Mouse (Mus musculus): ENCODE data around the gene Fh1.

Fh1 gene

DNA sequence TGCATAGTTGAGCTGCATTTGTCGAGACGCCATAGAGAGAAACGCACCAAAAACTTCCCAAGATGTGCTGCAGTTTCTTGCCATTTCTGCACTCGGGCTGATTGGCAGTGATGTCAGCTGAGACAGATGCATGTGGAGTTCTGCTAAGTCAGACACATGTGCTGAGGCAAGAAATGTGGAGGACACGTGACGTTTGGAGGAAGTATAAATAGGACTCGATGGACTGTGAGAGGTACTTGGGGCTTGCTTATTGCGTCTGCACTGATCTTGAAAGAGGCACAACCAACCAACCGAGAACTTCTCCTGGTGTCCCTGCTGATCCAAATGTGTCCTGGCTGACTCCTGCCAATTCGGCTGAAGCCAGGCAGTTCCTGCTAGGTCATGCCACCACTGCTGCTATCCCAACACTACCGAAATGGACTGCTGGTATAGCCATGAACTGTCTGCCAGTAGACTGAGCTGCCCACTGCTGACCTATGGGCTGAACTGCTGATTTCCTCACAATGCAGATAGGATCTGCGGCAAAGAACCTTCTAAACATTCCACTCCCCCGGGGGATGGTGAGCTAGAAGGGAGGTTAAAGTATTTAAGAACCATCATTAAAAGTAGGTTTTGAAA, 5.5 kb downstream of the Fh1 start, which contains the start of gene Kmo:
Gene Kmo (plus strand): TSS at position 568 of the 618 bp plus-strand sequence.
- no peak for DNase-seq (ENCODE audit: low spot score)

DNA sequence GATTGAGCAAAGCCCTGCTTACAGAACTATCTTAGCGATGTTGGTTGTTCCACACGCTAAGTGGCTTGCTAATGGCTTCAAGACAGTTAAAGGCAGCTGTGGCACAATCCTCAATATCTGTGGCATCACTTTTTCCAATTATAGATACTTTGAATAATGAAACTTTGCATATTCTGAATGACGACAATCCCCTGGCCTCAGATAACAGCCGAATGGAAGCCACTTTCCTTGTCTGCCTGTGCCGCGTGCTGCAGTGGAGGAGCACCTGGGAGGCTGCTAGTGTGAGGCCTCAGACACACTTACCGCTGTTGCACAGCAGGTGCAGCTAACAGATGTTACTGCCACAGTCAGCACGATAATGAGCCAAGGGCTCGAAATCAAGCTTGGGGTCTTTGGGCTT, 10.4 kb downstream of the Fh1 start:
- no peak for DNase-seq (ENCODE audit: low spot score)

DNA sequence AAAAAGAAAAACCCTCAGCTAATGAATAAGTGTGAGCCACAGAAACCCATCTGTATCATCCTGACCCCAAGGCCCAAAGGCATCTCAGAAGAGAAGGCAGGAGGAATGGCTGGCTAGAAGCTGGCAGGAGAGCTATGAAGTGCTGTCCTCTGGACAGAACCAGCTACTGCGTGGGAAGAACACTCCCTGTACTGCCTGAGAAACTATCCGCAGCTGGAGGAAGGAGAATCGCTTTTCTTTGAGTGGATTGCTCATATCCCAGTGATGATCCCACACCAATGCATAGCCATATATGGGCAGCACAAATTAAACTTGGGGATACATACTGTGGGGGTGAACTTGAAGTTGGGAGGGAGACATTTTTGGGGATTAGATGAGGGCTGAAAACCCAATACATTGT, 16.7 kb downstream of the Fh1 start:
- DNase-seq (ENCODE audit: low spot score): no peak

DNA sequence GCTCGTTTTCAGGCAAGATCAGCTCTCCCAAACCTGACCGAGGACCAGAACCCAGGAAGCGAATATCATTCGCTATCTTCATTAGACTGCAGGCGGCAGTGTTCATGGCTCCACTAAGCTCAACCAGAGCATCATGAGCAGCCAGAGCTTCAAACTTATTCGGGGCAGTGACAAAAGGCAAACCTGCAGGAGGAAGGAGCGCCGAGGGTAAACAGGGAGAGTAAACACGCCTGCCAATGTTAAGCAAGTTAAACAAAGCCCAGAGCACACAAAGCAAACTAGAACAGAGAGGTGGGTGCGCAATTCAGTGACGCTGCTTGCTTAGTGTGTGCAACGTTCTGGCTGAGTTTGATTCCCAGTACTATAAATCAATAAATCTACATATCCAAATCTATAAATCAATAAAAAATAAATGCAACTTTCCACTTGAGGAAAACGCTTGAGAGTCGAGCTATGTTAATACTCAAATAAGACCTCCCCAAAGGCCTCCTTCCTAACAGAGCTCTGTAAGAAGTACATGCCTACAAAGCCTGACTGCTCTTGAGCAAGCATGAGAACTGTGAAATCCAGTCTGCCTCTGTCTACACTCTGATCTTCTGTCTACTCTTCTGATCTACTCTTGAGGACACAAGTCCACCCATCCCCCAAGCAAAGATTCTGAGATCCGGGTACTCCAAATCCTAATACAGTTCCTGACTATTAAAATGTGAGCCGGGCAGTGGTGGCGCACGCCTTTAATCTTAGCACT, 17.4 kb downstream of the Fh1 start:
- no peak for DNase-seq (ENCODE audit: low spot score)

DNA sequence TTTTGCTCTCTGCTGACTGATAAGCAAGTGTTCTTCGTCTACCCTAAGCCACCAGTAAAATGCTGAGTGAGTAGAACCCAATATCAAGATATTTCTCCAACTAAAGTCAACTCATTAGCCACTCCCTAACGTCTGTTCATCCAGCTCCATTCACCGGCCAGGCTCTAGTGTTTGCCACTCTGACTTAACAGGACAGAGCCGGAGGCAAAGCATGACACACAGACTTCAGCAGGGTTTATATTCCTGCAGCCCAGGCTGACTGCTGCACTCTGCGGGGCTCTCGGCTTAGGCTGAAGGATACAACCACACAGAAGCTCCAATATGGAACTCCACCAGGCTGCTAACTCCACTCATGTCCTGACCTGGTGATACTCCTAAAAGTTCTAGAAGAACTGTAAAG, 18.1 kb downstream of the Fh1 start:
- no peak for DNase-seq (ENCODE audit: low spot score)

DNA sequence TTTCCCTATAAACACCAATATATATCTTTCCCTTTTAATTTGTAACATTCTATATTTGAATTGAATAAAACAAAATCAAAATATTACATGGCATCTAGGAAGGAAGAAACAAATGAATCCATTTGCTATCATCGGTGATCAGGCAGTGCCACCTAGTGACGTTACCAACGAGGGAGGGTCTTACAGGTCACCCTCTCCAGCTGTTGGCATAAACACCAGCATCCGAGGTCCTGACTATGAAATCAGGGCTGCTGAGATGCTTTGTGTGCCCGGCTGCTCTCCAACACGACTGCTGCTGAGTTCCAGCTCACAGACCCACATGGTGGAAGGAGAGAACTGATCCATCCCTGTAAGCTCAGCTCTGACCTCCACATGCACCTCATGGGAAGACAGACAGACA, 22.0 kb downstream of the Fh1 start:
- DNase-seq (ENCODE audit: low spot score): no peak

DNA sequence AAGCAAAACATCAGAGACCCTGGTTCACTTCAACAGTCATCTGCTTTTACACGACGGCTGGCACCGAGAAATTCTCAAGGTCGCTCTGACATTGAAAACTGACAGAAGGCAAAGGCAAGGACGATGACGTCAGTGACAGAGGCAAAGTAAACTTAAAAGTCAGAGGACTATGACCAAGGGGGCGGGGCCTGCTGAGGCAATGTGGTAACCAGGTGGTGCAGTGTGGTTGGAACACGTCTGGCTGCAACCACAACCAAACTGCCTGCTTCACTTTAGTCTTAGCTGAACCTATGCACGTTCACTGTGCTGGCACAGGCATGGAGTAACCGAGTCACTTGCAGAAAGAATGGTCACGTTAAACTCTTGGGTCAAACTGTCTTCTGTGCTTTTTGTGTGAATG, 23.2 kb downstream of the Fh1 start:
- DNase-seq (ENCODE audit: low spot score): no peak

DNA sequence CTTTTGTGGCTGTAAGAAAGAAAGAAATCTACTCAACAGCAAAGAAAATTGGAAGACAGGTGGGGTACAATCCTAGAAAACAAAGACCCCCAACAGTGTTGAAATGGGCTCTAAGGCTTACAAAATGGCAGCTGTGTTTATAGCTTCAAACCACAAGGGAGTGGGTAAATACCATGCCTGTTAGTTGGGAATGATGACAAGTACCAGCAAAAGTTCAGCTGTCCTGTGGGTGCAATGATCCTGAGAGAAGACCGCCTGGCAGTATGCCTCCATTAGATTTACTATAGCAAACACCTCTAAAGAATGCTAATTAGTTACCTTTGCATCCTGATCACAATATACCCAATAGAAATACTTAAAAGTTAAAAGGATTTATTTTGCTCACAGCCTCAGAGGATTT, 32.6 kb downstream of the Fh1 start:
- no peak for DNase-seq (ENCODE audit: low spot score)

DNA sequence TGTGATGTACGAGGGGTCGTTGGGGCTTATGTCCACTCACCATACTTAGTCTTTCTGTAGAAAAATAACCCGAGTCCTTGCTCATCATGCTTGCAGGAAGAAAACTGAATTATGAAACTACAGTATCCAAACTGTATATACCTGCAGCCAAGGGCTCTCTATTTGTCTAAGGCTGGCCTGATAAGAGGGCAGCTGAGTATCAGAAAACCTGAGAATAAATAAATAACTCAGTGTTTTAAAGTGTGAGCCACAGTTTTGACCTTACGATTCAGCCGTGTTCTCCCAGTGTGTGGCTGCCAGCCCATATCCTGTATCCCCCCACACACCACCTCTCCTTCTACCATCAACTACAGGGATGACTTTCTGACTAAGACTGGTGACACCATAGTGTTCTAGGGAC, 38.8 kb downstream of the Fh1 start:
- no peak for DNase-seq (ENCODE audit: low spot score)

DNA sequence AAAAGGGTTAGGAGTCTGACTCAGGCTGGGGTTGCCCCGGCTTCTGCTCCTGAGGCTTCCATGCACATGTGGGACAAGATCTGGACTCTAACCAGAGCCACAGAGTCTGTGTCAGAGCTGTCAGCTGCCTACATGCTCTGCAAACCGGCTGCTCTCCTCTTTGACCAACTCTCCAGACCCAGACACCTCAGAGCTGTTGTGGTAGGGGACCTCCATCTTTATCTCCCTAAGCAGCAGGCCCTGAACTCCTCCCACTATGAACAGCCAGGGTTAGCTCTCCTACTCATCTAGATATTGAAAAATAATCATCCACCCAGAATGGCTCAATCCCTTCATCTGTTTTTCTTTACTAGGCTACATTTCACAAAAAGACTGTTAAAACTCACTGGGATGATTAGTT, 40.2 kb downstream of the Fh1 start:
- no peak for DNase-seq (ENCODE audit: low spot score)

DNA sequence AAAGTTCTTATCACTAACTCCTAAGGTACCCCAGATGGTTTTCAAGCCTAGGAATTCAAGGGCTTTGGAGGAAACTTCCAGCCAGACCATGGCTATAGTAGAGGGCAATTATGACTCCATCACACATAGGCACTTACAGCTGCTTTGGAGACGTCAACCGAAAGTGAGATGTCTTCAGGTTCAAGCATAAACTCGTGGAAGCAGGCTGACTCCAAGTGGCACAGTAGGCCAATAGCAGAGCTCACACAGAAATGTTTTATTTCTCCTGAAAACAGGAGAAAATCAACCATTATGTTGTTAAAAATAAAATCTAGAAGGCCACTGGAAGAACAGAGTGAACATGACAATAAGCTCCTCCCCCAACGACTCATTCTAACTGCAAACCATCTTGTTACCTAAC, 42.6 kb downstream of the Fh1 start:
- DNase-seq (ENCODE audit: low spot score): no peak

DNA sequence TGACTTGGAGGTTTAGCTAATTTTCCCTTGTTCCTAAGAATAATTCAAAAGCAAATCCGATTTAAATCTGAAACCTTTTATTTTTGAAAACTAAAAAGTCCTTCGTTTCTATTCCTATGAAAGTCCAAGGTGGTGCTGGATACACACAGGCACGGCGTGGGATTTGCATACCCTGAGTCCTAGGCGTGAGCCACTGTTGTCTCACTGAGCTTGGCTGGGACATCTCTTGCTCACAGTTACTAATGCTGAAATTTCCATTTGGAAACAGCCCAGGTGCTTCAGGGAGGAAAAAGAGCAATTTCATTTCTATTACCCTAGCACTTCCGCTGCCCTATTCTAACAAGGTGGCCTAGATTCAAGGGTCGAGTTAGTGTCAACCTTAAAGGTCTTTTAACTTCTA, 45.1 kb downstream of the Fh1 start:
- DNase-seq (ENCODE audit: low spot score): no peak

DNA sequence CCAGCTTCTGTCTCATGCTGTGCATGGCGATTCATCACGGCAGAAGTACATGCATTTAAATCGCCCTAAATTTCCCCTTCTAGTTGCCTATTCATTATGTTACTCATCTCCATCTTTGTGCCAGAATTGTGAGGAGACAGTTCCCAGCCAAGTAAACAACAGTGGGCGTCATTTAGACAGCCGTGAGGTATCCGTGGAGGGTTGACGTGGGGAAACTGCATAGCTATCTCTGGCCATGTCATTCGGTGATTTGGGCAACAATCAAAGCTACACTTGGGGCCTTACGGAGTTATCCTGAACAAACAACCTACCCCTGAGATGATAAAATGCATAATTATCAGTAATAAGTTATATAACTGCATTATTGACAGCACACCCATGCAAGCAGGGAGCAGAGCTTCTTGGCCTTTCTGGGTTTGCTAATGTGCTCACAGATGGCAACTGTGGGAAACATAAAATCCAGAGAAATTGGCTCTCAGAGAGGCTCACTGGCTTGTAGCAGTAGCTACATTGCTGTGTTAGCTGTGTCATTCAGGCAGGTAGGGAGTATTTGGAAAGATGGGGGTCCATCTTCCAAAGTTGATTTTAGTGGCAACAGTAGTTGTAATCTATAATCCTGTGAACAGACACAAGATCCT, 45.7 kb downstream of the Fh1 start:
- no peak for DNase-seq (ENCODE audit: low spot score)

DNA sequence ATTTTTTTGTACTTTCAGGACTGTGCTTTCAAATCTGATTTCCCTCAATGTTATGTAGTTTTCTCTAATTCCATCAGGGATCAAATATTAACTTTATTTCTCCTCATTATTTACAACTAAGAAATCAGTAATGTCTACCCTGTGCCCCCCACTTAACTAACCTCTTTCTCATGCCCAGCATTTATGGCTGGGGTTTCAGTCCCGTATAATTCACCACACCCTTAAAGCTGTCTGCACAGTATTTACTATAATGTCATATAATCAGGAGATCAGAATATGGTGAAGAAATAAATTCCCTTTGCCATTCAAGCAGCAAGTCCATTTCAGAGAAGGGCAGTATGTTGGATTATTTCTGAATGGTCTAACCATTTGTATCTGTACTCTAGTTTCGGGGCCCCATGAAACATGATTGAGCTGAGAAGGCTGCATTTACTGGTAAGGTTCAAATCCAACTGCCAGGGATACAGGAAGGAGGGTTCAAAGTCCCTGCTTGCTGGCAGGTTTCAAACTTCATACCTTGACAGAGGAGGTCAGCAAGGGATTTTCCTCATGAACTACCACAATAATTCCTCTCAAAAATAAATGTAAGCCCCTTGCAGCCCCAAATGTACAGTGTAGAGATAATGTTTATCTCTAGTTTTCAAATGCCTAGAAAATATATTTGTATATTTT, 46.9 kb downstream of the Fh1 start:
- no peak for DNase-seq (ENCODE audit: low spot score)

DNA sequence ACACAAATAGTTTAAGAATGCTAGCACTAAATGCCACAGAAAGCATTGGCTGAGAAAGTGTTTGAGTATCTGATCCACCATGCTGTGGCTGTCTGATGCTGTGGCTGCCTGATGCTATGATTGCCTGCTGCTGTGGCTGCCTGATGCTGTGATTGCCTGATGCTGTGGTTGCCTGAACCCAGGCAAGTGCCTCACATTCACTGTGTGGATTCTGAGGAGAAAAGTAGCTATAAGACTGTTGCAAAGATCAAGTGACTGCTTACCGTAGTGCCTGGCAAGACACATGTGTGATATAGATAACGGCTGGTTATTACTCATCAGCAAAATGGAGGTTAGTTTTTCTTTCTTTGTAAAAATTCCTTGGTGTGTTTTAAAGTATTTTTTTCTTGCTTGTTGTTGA, 51.3 kb downstream of the Fh1 start:
- no peak for DNase-seq (ENCODE audit: low spot score)

DNA sequence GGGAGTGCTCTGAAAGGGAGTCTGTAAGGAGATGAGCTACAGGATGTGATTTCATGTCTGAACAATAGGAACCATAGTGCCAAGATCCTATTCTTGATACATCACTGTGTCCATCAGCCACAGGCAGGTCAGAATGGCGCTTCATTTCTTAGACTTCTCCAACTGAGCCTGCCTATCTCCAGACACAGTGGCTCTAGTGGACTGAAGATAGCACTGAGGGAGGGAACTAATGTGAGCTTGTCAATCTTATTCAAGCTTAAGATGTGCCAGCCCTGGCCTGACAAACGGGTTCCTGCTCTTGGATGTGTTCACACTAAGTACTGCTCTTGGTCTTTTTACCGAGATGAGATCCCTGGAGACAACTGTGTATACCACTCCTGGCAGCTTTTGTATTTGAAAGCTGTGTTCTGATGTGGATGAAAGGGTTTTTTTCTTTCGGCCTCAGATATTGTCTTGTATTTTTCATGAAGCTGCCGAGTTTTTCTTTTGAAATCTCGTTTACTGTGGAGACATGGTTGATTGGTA, 59.8 kb downstream of the Fh1 start:
- no peak for DNase-seq (ENCODE audit: low spot score)

DNA sequence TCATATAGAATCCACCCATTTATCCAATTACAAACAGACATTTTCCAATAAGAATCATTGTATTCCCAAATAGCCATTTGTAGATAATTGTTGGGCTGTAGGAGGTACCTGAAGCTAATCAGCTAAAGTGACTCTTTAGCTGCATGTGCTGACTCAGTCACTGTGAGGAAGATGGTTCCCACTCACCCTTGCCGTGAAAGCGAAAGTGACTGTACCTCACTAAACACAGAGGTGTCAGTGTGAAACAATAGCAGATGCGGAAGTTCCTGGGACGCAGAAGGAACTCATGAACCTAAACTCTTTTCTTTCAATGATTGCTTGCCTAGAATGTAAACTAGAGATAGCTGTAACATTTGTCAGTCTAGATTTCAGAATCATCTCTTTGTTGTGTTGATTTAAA, 61.1 kb downstream of the Fh1 start:
- no peak for DNase-seq (ENCODE audit: low spot score)

DNA sequence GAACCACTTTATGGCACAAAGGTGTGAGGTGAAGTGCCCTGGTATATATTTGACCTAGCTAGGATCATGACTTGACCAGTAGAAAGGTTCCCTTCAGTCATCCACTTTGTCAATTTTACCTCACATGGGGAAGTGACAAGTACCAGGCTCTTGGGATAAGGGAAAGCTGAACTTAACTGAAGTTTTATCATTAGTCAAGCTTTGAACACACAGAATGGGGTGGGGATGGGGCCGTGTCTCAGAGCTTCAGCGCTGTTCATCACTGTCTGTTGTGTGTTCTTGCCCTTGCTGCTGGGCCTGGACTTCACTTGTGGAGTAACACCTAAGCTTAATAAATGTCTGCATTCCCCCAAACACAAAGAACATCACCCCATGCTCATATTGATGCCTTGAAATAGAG, 63.1 kb downstream of the Fh1 start:
- DNase-seq (ENCODE audit: low spot score): no peak

DNA sequence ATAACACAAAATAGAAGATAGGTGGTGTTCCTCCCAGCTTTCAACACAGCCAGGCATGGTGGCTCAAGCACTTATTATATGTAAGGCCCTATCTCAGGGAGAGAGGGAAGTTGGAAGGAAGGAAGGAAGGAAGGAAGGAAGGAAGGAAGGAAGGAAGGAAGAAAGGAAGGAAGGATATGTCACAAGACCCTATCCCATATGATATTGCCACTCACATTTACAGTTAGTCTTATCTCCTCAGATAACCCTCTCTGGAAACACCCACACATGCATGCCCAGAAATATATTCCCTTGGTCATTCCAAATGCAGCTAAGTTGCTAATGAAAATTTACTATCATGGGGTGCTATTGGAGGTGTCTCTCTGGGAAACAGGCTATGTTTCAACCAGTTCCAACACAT, 63.6 kb downstream of the Fh1 start:
- DNase-seq (ENCODE audit: low spot score): no peak

DNA sequence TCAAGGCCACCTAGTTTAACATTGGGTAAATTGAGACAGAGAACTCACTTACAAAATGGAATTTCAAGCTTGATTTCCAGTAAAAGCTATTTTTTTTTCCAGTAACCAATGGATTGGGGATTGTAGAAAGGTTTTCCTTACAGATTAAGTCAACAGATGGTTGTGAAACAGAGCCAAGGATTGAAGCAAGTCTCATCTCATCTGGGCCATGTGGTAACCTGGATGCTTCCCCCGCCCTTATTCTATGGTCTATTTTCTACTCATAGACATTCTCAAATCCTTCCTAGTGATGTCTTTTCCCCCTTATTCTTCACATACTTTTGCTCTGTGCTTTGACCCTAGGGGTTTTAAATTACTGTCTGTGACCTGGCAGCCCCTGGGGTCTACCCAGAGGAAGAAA, 70.8 kb downstream of the Fh1 start:
- no peak for DNase-seq (ENCODE audit: low spot score)

DNA sequence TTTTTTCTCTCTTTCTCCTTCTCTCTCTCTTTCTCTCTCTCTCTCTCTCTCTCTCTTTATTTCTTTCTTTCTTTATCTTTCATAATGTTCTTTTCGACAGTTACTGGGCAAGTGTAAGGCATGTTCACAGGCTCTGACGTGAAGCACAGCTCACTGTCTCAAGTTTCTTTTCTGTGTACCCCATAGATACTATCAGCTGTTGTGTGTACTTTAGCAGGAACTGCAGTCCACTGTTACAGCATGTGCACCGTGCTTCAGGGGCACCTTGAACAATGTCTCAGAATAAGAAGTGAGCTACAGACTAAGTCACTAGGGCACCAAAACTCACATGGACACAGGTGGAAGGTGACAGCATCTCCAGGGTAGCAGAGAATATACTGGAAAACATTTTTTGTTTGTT, 73.0 kb downstream of the Fh1 start:
- DNase-seq (ENCODE audit: low spot score): no peak

DNA sequence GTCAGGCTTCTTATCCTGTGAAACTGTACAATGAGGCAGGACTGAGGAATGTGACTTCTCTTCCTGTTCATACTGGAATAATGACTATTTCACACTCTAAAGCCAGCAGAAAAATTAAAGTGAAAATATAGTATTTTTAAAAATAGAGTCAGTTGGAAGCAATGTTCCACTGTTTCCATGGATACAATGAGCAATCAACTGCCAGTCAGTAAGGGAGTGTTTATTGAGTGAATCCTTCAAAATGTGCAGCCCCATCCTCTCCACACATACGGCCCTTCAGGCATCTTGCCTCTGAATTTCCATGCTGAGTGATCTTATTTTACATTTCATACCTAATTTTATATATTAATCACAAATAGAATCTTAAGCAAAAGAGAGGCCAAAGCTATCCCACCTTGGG, 74.8 kb downstream of the Fh1 start:
- no peak for DNase-seq (ENCODE audit: low spot score)
